Mouse (Mus musculus) limb, embryonic 14.5 days (tissue): ENCODE data around the gene Mark4. TPM values are rescaled to one million over a fixed set of nuclear protein-coding genes. Genes with fewer than 3 reads are reported as not detected.

Experiments
- ATAC-seq: fragments of 200-750 bp; cut with Nextera tagmentation; 2 replicates; pipeline ENCODE4 v1.8.0; 2017; ENCODE audit warnings: low read depth, moderate number of reproducible peaks, moderate TSS enrichment; ENCODE audit not compliant: low FRiP score
- DNase-seq: peaks from one replicate; pipeline ENCODE4 v3.0.0-alpha.2; 2015; ENCODE audit warnings: low spot score
- H3K27ac ChIP-seq: fragments of 300-500 bp; sonication (generic); replicated peaks from 2 replicates; pipeline ENCODE4 v1.5.1; 2014; ENCODE audit warnings: low read depth, mild to moderate bottlenecking, low read length, moderate library complexity, mixed read lengths
- H3K27me3 ChIP-seq: fragments of 300-500 bp; sonication (generic); 2 replicates; pipeline ENCODE4 v1.6.1; 2014; ENCODE audit warnings: low read length, mixed read lengths; ENCODE audit not compliant: control insufficient read depth, insufficient read depth
- H3K36me3 ChIP-seq: fragments of 300-500 bp; sonication (generic); 2 replicates; pipeline ENCODE4 v1.6.1; 2014; ENCODE audit warnings: mild to moderate bottlenecking, low read length, moderate library complexity, mixed read lengths; ENCODE audit not compliant: control insufficient read depth, insufficient read depth
- H3K4me1 ChIP-seq: fragments of 300-500 bp; sonication (generic); 2 replicates; pipeline ENCODE4 v1.6.1; 2014; ENCODE audit warnings: antibody characterized with exemption, low read length, mixed read lengths; ENCODE audit not compliant: control insufficient read depth, insufficient read depth
- H3K4me2 ChIP-seq: fragments of 300-500 bp; sonication (generic); replicated peaks from 2 replicates; pipeline ENCODE4 v1.6.1; 2014; ENCODE audit warnings: low read depth, mild to moderate bottlenecking, low read length, moderate library complexity; ENCODE audit not compliant: severe bottlenecking
- H3K4me3 ChIP-seq: fragments of 300-500 bp; sonication (generic); replicated peaks from 2 replicates; pipeline ENCODE4 v1.5.1; 2014; ENCODE audit warnings: low read length
- H3K9ac ChIP-seq: fragments of 300-500 bp; sonication (generic); 2 replicates; pipeline ENCODE4 v1.6.1; 2014; ENCODE audit warnings: mild to moderate bottlenecking, low read depth, low read length, moderate library complexity; ENCODE audit not compliant: severe bottlenecking
- H3K9me3 ChIP-seq: fragments of 300-500 bp; sonication (generic); 2 replicates; pipeline ENCODE4 v1.6.1; 2016; ENCODE audit warnings: low read length; ENCODE audit not compliant: control insufficient read depth
- POLR2A ChIP-seq: fragments of 200-500 bp; IDR thresholded peaks from 2 replicates; pipeline ENCODE4 v1.8.0; 2012; ENCODE audit warnings: inconsistent platforms, mild to moderate bottlenecking, moderate library complexity, borderline replicate concordance; ENCODE audit not compliant: insufficient read depth, insufficient read length; ENCODE audit errors: extremely low read depth
- WGBS: fragments of 180-500 bp; shearing (Covaris S2); extraction: QIAGEN DNeasy Blood & Tissue Kit; methylation state at CpG from one replicate; pipeline ENCODE4 v1.1.7; 2014; 5-methylcytosine and 5-hydroxymethylcytosine counted together
- polyA plus RNA-seq, 2 experiments: library from polyadenylated mRNA; depleted of rRNA in 1 of 2; stranded (reverse) in 1 of 2; unstranded in 1 of 2; fragments of >200 nt; fragmentation: Nextera tagmentation in 1 of 2; extraction: Ambion mirVana in 1 of 2; gene quantifications; 2 replicates each; pipeline versions ENCODE4 v1.2.1 to v1.2.3; 2012 to 2014

The Mark4 gene
- polyA plus RNA-seq, 2 experiments: 11.5 to 34.8 TPM

GRCm38 (mm10) chr7:19410766-19411344, 47.8 kb downstream of the Mark4 start:
- H3K4me2 ChIP-seq: no peak overlapping the region
- no peaks in the 10 kb centered on the region for H3K4me1 ChIP-seq
- no peak overlapping the region for H3K4me3 ChIP-seq
- no peaks in the 10 kb centered on the region for H3K36me3 ChIP-seq
- no peak for TF ChIP-seq POLR2A
- DNase-seq: no peak
- H3K27me3 ChIP-seq: no peaks in the 10 kb centered on the region
- H3K27ac ChIP-seq: no peak overlapping the region
- no peak overlapping the region for H3K9ac ChIP-seq
- 84% methylated on average over 11 of the region's 11 CpGs for WGBS
- 0 out of 2 replicates have a peak, but pooled peaks have one; percentile 9 for ATAC-seq
- no peaks in the 10 kb centered on the region for H3K9me3 ChIP-seq

- 41% methylated on average over 6 of the region's 6 CpGs for WGBS
- DNase-seq (no peak), ATAC-seq (peak; percentile 45; the same call in 1 of the 2 replicates)
Measured at GRCm38 (mm10) chr7:19409753-19410152, 48.9 kb downstream of the Mark4 start.

GRCm38 (mm10) chr7:19405417-19405816, 53.2 kb downstream of the Mark4 start:
- H3K9ac ChIP-seq: no peak overlapping the region
- no peaks in the 10 kb centered on the region for H3K36me3 ChIP-seq
- no peaks in the 10 kb centered on the region for H3K4me1 ChIP-seq
- H3K27me3 ChIP-seq: peaks cover 32% of the 10 kb centered on the region
- WGBS: 3% methylated on average over 19 of the region's 19 CpGs
- TF ChIP-seq POLR2A: no peak
- no peak overlapping the region for H3K4me3 ChIP-seq
- H3K4me2 ChIP-seq: 0 out of 2 replicates have a peak overlapping the region, but pooled peaks have one; percentile 28
- DNase-seq: peak; percentile 67
- H3K9me3 ChIP-seq: peaks cover 6% of the 10 kb centered on the region
- peak; percentile 50; the same call in 1 of the 2 replicates for ATAC-seq
- H3K27ac ChIP-seq: no peak overlapping the region

More at GRCm38 (mm10) chr7:19409753-19410152, 48.9 kb downstream of the Mark4 start:
- peaks cover 7% of the 10 kb centered on the region for H3K27me3 ChIP-seq
- H3K4me1 ChIP-seq: no peaks in the 10 kb centered on the region
- no peak for TF ChIP-seq POLR2A
- no peaks in the 10 kb centered on the region for H3K9me3 ChIP-seq
- no peak overlapping the region for H3K27ac ChIP-seq
- H3K4me3 ChIP-seq: no peak overlapping the region
- no peak overlapping the region for H3K4me2 ChIP-seq
- H3K9ac ChIP-seq: no peak overlapping the region
- H3K36me3 ChIP-seq: no peaks in the 10 kb centered on the region

GRCm38 (mm10) chr7:19404476-19404875, 54.1 kb downstream of the Mark4 start, which contains the start of gene Ckm:
Gene Ckm (plus strand): TSS chr7:19404776.
- 46% methylated on average over 7 of the region's 7 CpGs for WGBS
- ATAC-seq (no peak), DNase-seq (no peak)
- H3K36me3 ChIP-seq: no peaks in the 10 kb centered on the region
- peaks cover 32% of the 10 kb centered on the region for H3K27me3 ChIP-seq
- H3K4me1 ChIP-seq: no peaks in the 10 kb centered on the region; the same call in 1 of the 2 replicates
- TF ChIP-seq POLR2A: no peak
- peak within 1 kb of the TSS; percentile 81 for H3K4me2 ChIP-seq
- peak within 1 kb of the TSS; percentile 56 for H3K4me3 ChIP-seq
- peak within 1 kb of the TSS; percentile 48 for H3K9ac ChIP-seq
- H3K27ac ChIP-seq: no peak within 1 kb of the TSS
- peaks cover 6% of the 10 kb centered on the region for H3K9me3 ChIP-seq

GRCm38 (mm10) chr7:19403731-19404296, 54.8 kb downstream of the Mark4 start, which contains the start of gene Klc3:
Gene Klc3 (minus strand): TSS chr7:19404104.
- no peak within 1 kb of the TSS for H3K27ac ChIP-seq
- H3K9me3 ChIP-seq: peaks cover 6% of the 10 kb centered on the region
- no peak for TF ChIP-seq POLR2A
- peak within 1 kb of the TSS; percentile 56 for H3K4me3 ChIP-seq
- H3K36me3 ChIP-seq: no peaks in the 10 kb centered on the region
- DNase-seq: peak; percentile 60
- H3K9ac ChIP-seq: peak within 1 kb of the TSS; percentile 48
- H3K27me3 ChIP-seq: peaks cover 32% of the 10 kb centered on the region
- no peaks in the 10 kb centered on the region; the same call in 1 of the 2 replicates for H3K4me1 ChIP-seq
- peak within 1 kb of the TSS; percentile 81 for H3K4me2 ChIP-seq
- 1% methylated on average over 35 of the region's 62 CpGs for WGBS
- ATAC-seq: peak; percentile 31; the same call in 1 of the 2 replicates
